Mouse (Mus musculus) left cerebral cortex, adult 8-10 months (tissue): Measurements from ENCODE around the gene Cttnbp2nl. TPM values are rescaled to one million over a fixed set of nuclear protein-coding genes. Genes with fewer than 3 reads are reported as not detected.

Source experiments
- DNase-seq, 2 experiments: peaks; one replicate each; pipeline ENCODE4 v3.0.0; 2022; ENCODE audit warnings: low spot score in 2 of 2
- total RNA-seq, 4 experiments: library from RNA; stranded (reverse); gene quantifications; 2 replicates each; pipeline ENCODE4 v1.2.4; 2022

Cttnbp2nl gene
- total RNA-seq, 4 experiments from 2014 or later: 25.6 to 34.7 (median 29.9) TPM

DNA sequence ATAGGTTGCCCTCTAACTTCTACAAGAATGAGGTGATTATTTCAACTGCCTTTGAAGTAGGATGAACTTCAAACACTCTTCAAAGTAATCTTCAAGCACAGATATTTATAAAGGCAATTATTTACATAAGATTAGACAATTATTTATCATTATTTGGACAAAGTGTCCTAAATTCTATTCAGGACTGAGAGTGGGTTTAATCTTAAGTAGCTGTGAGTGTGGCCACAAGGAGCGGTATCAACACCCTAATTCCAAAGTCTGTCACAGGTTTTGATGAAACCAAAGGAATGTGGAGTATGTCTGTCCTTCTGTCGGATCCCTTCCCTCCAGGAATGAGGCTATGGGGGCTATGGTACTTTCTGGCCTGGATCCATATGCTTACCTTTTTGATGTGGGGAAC is 38.0 kb downstream of the Cttnbp2nl start:
- DNase-seq: no peak

GRCm38 (mm10) chr3:105012696-105013313 is 40.1 kb downstream of the Cttnbp2nl start:
- DNase-seq: no peak

- DNase-seq: no peak
Observed at GRCm38 (mm10) chr3:105011883-105012282, 41.1 kb downstream of the Cttnbp2nl start.

DNA sequence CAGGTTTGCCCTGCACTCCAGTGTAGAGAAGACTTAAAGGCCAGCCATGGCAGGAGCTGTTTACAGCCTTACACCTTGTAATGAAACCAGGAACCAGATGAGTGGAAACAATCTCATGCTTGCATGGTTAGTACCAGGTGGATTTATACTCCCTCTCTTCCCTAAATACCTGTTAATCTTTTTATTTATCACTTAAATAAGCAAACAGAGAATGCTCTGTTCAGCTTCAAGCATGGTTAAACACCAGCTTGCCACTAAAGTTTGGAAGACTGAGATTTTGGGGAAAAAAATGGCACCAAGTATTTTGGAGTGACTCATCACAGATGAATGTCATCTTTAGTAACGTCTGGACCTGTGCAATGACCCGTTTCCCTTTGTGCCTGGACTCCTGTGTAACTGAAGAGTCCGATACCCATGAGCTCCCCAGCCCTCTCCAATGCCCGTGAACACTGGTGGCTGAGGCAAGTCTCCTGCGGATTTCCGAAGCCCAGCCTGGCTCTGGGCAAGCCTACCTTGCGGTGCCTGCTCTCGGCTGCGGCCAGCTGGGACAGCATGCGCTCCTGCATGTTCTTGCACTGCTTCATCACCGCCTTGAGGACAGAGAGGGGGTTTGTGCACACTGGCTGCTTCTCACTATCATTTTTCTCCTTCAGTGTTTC is 42.1 kb downstream of the Cttnbp2nl start:
- DNase-seq: no peak

GRCm38 (mm10) chr3:105008070-105008469 is 44.9 kb downstream of the Cttnbp2nl start:
- no peak for DNase-seq

- DNase-seq: no peak
Observed at GRCm38 (mm10) chr3:105006101-105006500, 46.8 kb downstream of the Cttnbp2nl start.

DNA sequence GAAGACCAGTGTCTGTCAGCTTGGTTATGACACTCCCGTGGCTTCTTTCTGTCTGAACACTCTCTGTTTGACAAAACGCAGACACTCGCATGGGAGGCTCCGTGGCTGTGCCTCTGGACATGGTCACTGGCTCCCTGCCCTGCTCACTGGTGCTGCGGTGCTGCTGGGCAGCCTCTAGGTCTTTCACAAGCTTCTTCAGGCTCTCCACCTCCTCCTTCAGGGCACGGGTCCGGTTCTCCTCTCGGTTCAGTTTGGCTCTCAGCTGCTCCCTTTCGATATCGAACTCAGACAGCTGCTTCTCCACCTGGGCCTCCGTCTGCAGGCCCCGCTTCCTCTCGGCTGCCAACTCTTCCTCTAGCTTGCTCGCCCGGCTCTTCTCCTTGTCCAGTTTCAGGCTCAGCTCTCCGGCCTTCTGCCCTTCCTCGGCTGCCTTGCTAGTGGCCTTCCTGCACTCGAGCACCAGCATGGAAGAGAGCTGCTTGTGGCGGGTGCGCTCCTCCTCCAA is 47.3 kb downstream of the Cttnbp2nl start:
- no peak for DNase-seq

GRCm38 (mm10) chr3:105005011-105005410 is 47.9 kb downstream of the Cttnbp2nl start:
- no peak for DNase-seq

GRCm38 (mm10) chr3:105003960-105004463 is 48.9 kb downstream of the Cttnbp2nl start:
- peak; percentile 40 to 64 for DNase-seq

- no peak for DNase-seq
Observed at GRCm38 (mm10) chr3:105001374-105001773, 51.6 kb downstream of the Cttnbp2nl start.

DNA sequence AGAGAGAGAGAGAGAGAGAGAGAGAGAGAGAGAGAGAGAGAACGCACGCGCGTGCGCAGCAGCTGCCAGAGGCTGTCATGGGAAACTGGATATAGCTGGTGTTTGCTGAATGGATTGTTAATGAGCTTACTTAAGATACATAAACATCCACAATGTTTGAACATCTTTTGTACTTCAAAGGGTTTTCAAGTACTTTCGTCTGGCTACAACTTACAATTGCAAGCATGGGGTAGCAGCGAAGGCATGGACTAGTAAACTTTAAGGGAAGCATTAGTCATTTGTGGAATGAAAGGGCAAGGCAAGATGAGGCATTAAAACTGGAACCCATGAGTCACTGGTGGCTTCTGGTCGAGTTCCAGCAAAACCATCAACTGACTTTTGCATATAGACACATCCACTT is 52.4 kb downstream of the Cttnbp2nl start:
- no peak for DNase-seq

DNA sequence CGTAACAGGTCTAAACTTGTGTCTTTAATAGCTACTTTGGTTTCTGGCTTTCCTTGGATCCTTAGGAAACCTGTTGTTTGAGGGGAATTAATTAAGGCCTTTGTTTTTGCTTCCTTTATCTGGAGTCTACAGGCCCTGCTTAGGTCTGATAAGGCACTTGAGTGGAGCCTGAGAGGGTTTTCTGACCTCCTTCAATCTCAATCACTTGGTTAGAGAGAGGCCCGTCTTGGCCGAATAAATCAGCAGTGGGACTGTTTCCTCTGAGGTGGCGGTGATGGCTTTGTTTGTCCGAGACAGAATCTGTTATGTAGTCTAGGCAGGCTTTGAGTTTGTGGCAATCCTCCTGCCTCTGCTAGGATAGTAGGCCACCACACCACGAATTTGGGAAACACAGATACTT is 55.4 kb downstream of the Cttnbp2nl start:
- no peak for DNase-seq

DNA sequence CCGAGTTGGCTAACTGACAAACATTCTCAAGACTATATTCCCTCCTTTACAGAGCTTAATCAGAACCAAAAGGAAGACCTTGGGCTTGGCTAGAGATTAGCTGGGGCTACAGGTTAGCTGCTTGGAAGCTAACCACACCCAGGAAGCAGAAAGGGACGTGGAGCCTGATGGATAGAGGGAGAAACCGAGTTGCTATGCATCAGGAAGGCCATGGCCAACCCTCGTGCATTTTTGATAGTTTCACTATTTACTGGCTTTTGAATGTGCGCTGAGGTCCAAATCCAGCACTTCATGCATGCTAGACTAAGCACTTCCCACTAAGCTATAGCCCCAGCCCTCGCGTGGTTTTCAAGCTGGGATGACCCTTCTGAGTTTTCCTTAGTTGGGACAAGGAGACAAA is 57.2 kb downstream of the Cttnbp2nl start:
- peak in 1 of 2 experiments; percentile 3 for DNase-seq

DNA sequence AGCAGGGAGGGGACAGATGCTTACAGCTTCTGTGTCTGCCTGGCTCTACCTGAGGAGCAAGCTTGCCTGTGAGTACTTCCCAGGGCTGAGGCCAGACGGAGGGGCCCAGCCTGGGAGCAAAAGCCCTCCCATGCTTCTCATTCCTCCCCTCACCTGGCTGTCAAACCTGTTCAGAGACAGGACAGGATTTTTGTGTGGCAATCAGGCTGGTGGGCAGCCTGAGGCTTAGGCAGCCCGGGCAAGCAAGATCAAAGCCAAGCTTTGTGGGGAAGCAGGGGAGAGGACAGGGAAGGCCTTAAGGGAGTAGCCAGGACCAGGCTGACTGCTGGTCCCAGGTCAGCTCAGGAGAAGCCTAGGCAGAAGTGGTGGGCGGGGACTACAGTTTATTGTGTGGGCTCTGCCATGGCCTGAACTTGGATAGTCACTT is 58.5 kb downstream of the Cttnbp2nl start:
- peak in 1 of 2 experiments; percentile 21 for DNase-seq

DNA sequence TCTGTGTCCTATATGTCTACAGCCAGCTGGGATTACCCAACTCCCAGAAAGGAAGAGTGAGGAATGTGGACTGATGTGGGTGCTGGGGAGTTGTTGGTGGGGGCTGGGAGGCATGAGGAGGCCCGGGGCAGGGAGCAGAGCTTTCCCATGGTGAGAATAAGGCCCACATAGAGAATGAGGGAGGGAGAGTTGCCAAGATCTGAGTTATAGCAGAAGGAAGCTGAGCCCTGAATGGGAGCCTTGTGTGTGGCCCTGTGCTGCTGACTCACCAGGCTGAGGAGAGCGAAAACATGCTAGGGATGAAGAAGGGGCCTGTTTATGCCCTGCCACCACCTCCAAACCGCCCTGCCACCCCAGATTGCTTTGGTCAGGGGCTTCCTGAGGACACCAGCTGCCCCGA is 59.1 kb downstream of the Cttnbp2nl start:
- peak in 1 of 2 experiments; percentile 77 for DNase-seq

DNA sequence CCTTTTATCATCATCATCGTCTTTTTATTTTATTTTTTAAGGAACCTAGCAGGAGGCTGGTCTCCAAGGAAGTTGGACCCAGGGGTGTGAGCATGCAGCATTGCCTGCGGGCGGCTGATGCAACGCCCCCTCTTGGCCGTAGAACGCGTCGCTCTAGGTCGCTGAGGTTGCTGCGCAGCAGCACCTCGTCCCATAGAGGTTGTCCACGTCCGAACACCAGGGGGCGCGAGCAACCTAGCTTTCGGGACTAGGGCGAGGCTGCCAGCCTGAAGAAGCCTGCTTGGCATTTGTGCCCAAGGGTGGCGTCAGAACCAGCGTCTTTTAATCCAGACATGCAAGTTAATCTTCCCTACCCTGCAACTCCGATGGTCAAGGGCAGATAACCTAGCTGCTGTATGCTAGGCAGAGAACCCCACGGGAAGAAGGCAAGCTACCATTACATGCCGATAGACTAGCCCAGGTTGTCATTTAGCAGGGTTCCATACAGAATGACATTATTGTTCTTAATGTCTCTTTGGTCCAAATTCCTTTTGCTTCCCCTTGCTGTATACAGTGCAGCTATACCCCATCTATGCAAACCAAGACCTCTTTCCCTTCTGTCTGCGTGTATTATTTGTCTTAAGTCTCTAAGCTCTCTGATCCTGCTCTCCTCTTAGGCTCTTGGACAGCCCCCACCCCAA is 60.1 kb downstream of the Cttnbp2nl start:
- peak; percentile 83 to 84 for DNase-seq

DNA sequence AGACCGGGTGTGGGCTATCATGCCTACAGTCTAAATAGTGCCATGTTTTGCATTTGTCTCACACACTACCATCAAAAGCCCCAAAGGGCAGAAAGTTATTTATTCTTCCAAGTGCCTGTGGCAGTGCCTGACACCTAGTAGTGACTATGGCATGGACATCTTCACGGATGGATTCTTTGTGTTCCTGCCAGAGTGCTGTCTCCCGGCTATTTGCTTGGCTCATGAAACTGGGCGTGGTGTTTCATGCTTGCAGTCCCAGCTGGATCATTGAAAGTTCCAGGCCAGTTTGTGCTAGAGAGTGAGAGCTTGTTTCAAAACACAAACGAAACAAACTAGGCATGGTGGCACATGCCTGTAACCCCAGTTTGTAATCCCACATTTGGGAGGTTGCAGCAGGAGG is 61.2 kb downstream of the Cttnbp2nl start:
- DNase-seq: peak in 1 of 2 experiments; percentile 3

- peak in 1 of 2 experiments; percentile 1 for DNase-seq
Observed at GRCm38 (mm10) chr3:104987884-104988283, 65.1 kb downstream of the Cttnbp2nl start.

GRCm38 (mm10) chr3:104979735-104980134 is 73.2 kb downstream of the Cttnbp2nl start:
- no peak for DNase-seq

GRCm38 (mm10) chr3:104967548-104968300 is 85.2 kb downstream of the Cttnbp2nl start:
- DNase-seq: peak; percentile 54 to 93

GRCm38 (mm10) chr3:104965991-104966554 is 86.9 kb downstream of the Cttnbp2nl start:
- DNase-seq: no peak
